Mouse (Mus musculus) MEL (cell line): ENCODE data around the gene Abi3.

Source experiments
- CHD1 ChIP-seq: IDR thresholded peaks from 2 replicates; pipeline ENCODE4 v1.6.1; 2012; ENCODE audit warnings: low read depth, mild to moderate bottlenecking, inconsistent platforms, low read length, improper control_type of control experiment
- CHD2 ChIP-seq: IDR thresholded peaks from 2 replicates; pipeline ENCODE4 v1.6.1; 2011; ENCODE audit warnings: low read length, improper control_type of control experiment
- CTCF ChIP-seq, 3 experiments: IDR thresholded peaks in 2 of 3; conservative IDR thresholded peaks in 1 of 3; 2 replicates each; pipeline ENCODE4 v1.5.1; 2011 to 2012; ENCODE audit warnings: low read length in 3 of 3, low read depth in 2 of 3, mild to moderate bottlenecking in 2 of 3, improper control_type of control experiment in 1 of 3, inconsistent platforms in 1 of 3, mixed read lengths in 1 of 3, moderate library complexity in 1 of 3; ENCODE audit not compliant: control insufficient read depth in 1 of 3, insufficient read depth in 1 of 3, poor library complexity in 1 of 3, severe bottlenecking in 1 of 3
- EP300 ChIP-seq, 2 experiments: IDR thresholded peaks; 2 replicates each; pipeline ENCODE4 v1.6.1; 2011; ENCODE audit warnings: improper control_type of control experiment in 2 of 2, low read length in 2 of 2, low read depth in 1 of 2, mild to moderate bottlenecking in 1 of 2
- GABPA ChIP-seq: IDR thresholded peaks from 2 replicates; pipeline ENCODE4 v1.6.1; 2012; ENCODE audit warnings: low read depth, mild to moderate bottlenecking, inconsistent platforms, low read length, improper control_type of control experiment, moderate library complexity
- MAFK ChIP-seq: IDR thresholded peaks from 2 replicates; pipeline ENCODE4 v1.6.1; 2011; ENCODE audit warnings: low read depth, mild to moderate bottlenecking, low read length, improper control_type of control experiment, borderline replicate concordance
- NELFE ChIP-seq: IDR thresholded peaks from 2 replicates; pipeline ENCODE4 v1.6.1; 2011; ENCODE audit warnings: low read depth, low read length, improper control_type of control experiment
- POLR2A ChIP-seq, 2 experiments: IDR thresholded peaks; 2 replicates each; pipeline ENCODE4 v1.6.1; 2011 to 2012; ENCODE audit warnings: low read length in 2 of 2, mild to moderate bottlenecking in 2 of 2, control low read depth in 1 of 2, improper control_type of control experiment in 1 of 2, low read depth in 1 of 2, moderate library complexity in 1 of 2; ENCODE audit not compliant: control insufficient read depth in 1 of 2, insufficient read depth in 1 of 2, poor library complexity in 1 of 2
- SMC3 ChIP-seq: IDR thresholded peaks from 2 replicates; pipeline ENCODE4 v1.6.1; 2011; ENCODE audit warnings: low read depth, low read length, improper control_type of control experiment
- TCF12 ChIP-seq: IDR thresholded peaks from 2 replicates; pipeline ENCODE4 v1.6.1; 2014; ENCODE audit warnings: low read depth, mild to moderate bottlenecking, inconsistent platforms, low read length, improper control_type of control experiment, moderate library complexity
- USF2 ChIP-seq, 2 experiments: IDR thresholded peaks; 2 replicates each; pipeline ENCODE4 v1.6.1; 2011 to 2012; ENCODE audit warnings: improper control_type of control experiment in 2 of 2, low read length in 2 of 2, borderline replicate concordance in 1 of 2, inconsistent platforms in 1 of 2, low read depth in 1 of 2, mild to moderate bottlenecking in 1 of 2; ENCODE audit not compliant: insufficient read depth in 1 of 2
- ZMIZ1 ChIP-seq: IDR thresholded peaks from 2 replicates; pipeline ENCODE4 v1.6.1; 2012; ENCODE audit warnings: low read depth, mild to moderate bottlenecking, inconsistent platforms, low read length, improper control_type of control experiment, moderate library complexity

DNA sequence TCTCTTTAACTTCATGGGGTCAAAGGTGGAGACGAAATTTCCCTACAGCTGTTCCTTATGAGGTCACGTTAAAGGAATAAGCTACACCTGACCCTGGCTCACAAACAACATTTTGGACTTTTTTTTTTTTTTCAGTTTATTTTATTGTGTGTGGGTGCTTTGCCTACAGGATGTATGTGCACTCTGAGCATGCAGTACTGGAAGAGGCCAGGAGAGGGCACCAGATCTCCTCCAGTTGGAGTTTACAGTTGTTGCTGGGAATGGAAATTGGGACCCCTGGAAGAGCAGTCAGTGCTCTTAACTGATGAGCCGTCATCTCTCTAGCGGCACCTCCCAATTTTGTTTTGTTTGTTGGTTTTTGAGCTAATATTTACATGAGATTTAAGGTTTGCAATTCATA lies 56.6 kb downstream of the Abi3 start:
- TF ChIP-seq CTCF (IDR thresholded peaks at IDR 0.05 in 2 of 3, conservative IDR thresholded peaks at IDR 0.05 in 1 of 3; ENCODE audit: control insufficient read depth in 1 of 3, insufficient read depth in 1 of 3, low read depth in 2 of 3, low read length in 3 of 3, poor library complexity in 1 of 3, severe bottlenecking in 1 of 3) (peak; percentile 68 to 71 (median 70)), USF2 (IDR thresholded peaks at IDR 0.05; ENCODE audit: borderline replicate concordance in 1 of 2, insufficient read depth in 1 of 2, low read depth in 1 of 2, low read length in 2 of 2) (no peak), ZMIZ1 (no peak), POLR2A (IDR thresholded peaks at IDR 0.05; ENCODE audit: control insufficient read depth in 1 of 2, insufficient read depth in 1 of 2, low read depth in 1 of 2, low read length in 2 of 2, poor library complexity in 1 of 2) (no peak), CHD2 (no peak), CHD1 (no peak), EP300 (IDR thresholded peaks at IDR 0.05; ENCODE audit: low read depth in 1 of 2, low read length in 2 of 2) (no peak), MAFK (no peak), TCF12 (no peak), SMC3 (peak; percentile 58), NELFE (no peak), GABPA (no peak)
